Mouse (Mus musculus) thymus, postnatal 0 days (tissue): ENCODE data around the gene Arhgap9. TPM values are rescaled to one million over a fixed set of nuclear protein-coding genes. Genes with fewer than 3 reads are reported as not detected.
A peak's percentile ranks its signal among the peaks of the same experiment; 100 is the strongest.

ENCODE experiments used
- DNase-seq: peaks from one replicate; pipeline ENCODE4 v3.0.0-alpha.2; 2015; ENCODE audit warnings: low spot score
- polyA plus RNA-seq: library from polyadenylated mRNA; unstranded; fragments of >200 nt; fragmentation: Nextera tagmentation; extraction: Ambion mirVana; gene quantifications from 2 replicates; pipeline ENCODE4 v1.2.1, GENCODE M21; 2015

Arhgap9 gene
- polyA plus RNA-seq, 1 experiment from 2014 or later: 127 TPM

- no peak for DNase-seq
These were observed 905 bp downstream of the Arhgap9 start for GRCm38 (mm10) chr10:127322669-127323068.

DNA sequence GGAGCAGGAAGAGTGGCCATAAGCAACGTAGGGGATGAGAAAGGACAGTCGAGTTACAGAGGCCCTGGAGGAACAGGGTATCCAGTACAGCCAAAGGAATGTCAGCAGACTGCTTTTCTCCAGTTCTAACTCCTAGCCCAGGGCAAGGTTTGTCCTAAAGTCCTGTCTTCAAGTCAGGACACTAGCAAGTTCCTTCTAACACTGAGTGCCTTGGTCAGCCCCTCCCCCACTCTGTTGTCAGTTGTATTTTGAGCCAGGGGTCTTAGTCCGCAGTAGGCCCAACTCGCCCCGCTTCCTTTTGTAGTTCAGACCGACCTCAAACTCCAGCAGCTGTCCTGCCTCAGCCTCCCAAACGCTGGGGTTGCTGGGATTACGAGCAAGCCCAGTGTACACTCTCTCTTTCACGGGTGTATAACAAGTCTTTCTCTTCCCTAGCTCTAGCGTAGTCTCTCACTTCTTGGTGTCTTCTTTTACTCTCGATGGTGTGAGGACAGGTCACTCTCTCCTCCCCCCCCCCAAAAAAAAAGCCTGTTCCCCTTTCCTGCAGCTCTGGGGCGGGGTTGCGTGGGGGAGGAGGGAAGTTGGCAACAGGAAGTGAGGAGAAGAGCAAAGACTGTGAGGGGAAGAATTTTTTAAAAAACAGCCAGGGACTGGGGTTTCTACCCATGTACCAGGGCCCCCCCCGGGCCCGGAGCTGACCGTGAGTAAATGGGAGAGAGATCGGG lies 1.5 kb downstream of the Arhgap9 start:
- no peak for DNase-seq

GRCm38 (mm10) chr10:127324495-127324894 lies 2.7 kb downstream of the Arhgap9 start:
- DNase-seq: peak; percentile 87

DNA sequence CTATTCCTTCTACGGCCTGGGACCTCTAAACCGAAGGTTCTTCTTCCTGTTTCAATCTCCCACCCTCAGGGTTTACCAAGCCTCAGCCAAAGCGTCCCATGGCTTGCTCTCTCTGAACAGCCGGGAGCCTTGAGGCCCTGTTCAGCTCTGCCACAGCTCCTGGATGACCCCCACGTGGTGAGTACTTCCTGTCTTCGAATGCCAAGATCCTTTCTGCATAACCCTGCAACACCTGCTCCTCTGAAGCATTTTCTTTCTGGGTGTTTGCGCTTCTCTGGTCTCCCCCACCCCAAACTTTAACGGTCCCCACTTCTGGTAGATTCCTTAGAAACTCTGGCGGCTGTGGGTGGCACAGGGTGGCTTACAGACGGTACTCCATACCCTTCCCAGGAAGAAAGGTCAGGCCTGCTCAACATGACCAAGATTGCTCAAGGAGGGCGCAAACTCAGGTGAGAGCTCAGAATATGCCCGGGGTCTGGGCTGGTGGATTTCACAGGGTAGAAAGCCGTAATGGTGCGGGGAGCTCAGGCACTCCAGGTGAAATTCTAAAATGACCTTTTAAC lies 3.8 kb downstream of the Arhgap9 start:
- peak; percentile 79 for DNase-seq

DNA sequence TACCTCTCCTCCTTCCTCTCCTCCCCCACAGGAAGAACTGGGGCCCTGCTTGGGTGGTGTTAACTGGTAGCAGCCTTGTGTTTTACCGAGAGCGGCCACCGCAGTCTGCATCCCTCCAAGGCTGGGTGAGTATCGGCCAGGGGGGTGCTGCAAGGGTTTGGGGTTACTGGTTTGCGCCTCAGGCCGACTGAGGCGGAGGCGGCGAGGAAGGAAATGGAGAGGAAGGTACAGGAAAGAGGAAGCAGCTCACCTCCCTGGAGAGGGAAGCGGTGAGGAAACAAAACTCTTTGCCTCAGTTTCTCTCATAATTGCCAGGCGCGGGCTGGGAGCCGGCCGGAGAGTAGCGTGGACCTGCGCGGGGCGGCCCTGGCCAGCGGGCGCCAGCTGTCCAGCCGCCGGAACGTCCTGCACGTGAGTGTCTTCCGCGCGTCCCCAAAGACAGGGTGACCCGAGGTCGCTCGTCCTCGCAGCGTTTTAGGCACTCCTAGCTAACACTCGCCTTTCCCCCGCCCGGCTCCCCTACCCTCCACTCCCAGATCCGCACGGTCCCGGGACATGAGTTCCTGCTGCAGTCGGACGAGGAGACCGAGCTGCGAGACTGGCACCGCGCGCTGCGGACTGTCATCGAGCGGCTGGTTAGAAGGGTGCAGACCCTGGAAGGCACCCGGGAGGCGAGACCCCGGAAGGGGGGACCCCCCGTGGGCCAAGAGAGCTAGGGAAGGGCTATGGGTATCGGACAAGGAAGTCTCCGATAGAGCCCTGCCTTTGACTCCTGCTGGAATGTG lies 4.4 kb downstream of the Arhgap9 start:
- peak; percentile 60 for DNase-seq

DNA sequence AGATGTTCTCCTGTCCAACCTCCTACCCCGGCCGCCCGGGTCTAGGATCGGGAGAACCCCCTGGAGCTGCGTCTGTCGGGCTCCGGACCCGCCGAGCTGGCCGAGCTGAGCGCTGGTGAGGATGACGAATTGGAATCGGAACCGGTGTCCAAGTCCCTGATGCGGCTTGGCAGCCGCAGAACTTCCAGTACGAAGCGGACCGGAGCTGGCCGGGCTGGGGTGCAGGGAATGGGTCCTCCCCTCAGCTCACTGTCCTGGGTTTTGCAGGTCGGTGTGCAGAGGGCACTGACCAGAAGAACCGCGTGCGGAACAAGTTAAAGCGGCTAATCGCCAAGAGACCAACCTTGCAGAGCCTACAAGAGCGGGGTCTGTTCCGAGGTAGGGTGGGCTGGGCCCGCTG lies 5.1 kb downstream of the Arhgap9 start:
- no peak for DNase-seq

- no peak for DNase-seq
These were observed 5.8 kb downstream of the Arhgap9 start for GRCm38 (mm10) chr10:127327461-127328145.

GRCm38 (mm10) chr10:127330212-127330611 lies 8.4 kb downstream of the Arhgap9 start:
- DNase-seq: no peak

GRCm38 (mm10) chr10:127332211-127332874 lies 10.6 kb downstream of the Arhgap9 start:
- DNase-seq: no peak

- DNase-seq: no peak
These were observed 11.4 kb downstream of the Arhgap9 start for GRCm38 (mm10) chr10:127333152-127333551.

- no peak for DNase-seq
These were observed 13.5 kb downstream of the Arhgap9 start for GRCm38 (mm10) chr10:127335271-127335670.

GRCm38 (mm10) chr10:127336952-127337351 lies 15.2 kb downstream of the Arhgap9 start:
- DNase-seq: no peak

DNA sequence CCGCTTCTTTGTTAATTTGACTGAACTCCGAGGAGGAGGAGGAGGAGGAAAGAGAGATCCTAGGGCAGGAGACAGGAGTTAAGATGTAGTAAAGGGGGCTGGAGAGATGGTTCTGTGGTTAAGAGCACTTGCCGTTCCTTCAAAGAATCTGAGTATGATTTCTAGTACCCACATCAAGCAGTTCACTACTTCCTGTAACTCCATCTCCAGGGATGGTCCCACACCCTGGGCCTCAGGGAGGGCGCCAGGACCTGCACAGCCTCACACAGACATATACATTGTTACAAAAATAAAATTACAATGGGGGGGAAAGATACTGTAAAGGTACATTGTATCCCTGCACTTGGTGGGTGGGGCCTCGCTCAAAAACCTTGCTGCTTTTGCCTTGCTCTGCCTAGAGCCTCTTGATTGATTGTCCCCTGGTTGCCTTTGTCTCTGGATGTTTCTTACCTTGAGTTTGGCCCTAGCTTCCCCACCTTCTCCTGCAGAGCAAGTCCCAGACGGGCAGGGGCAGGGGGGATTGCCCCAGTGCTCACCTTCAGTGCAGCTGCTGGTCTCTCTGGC lies 15.9 kb downstream of the Arhgap9 start:
- no peak for DNase-seq

DNA sequence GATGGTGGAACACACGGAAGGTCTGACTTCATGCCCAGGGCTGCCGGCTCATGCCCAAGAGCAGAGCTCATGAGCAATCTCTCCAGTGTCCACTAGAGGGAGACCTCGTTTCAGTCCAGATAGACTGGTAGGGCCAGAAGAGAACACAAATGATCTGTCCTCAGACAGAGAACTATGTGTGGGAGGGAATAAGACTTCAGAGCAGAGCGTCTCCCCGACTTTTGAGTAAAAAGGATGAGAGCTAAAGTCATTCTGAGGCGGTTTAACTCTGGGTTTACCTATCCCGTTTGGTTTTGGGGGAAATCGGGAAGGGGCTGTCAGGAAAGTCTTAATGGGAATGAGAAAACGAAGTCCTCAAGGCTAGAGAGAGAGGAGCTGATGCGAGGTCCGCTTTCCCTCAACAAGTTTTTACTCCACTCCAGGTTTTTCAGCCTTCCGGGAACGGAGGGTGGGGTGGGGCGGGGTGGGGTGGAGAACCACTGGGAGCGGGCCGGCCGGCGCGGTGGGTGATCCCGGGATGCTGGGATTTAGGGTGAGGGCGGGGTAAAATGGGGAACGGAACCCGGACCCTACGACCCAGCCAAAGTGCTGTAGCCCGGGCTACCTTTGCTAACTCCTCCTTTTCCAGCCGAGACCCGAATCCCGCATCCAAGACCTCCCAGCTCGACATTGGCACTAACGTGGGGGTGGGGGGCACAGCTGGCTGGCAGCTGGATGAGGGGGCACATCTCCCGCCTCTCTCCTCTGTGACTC lies 17.3 kb downstream of the Arhgap9 start:
- peak; percentile 88 for DNase-seq

GRCm38 (mm10) chr10:127339683-127340576 lies 18.2 kb downstream of the Arhgap9 start:
- DNase-seq: no peak

DNA sequence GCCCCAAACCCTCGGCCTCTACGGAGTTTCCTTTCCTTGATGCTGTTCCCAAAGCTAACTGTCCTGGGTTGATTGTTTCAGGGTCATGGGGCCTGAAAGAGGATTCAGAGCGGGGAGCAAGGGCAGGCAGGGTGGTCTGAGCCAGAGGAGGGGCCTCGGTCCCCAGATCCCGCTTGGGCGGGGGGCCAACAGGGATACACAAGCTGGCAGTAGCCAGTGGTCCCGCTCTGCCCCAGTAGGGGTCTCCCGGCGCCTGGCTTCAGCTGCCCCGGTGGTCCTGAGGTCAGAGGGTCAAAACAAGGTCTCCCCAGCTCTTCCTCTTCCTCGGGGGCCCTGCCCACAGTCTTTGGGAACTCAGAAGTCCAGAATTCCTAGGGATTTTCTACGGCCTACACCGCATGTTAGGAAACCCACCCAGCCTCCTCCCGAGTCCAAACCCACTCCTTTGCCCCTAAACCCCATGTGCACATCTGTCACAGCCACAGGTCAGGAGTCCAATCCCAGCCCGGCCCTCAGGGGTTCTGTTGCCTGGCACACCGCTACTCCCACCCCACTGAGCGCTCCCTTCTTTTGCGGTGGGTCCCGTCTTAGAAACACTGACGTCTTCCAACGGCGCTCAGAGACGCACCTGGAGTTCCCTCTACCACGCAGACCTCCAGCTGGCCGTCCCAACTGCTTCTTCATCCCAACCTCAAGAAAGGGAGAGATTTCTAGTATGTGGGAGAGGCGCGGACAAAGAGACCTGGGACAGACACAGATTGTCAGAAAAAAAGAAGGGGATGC lies 19.0 kb downstream of the Arhgap9 start:
- DNase-seq: no peak

- DNase-seq: no peak
These were observed 19.6 kb downstream of the Arhgap9 start for GRCm38 (mm10) chr10:127341360-127341690.

- peak; percentile 86 for DNase-seq
These were observed 20.3 kb downstream of the Arhgap9 start, which contains the start of gene Gli1 for GRCm38 (mm10) chr10:127341891-127342639. Gene Gli1, minus strand, starts transcription at chr10:127341974.
